Mouse (Mus musculus) G1E (cell line): ENCODE data around the gene Desi1.

ENCODE experiments used
- CTCF ChIP-seq: IDR thresholded peaks from 2 replicates; pipeline ENCODE4 v1.5.1; 2012; ENCODE audit warnings: low read depth, low read length, inconsistent platforms, mixed read lengths
- GATA1 ChIP-seq: IDR thresholded peaks from 2 replicates; pipeline ENCODE4 v1.6.1; 2012; ENCODE audit warnings: borderline replicate concordance, low read length, inconsistent platforms, mixed read lengths
- GATA2 ChIP-seq: IDR thresholded peaks from 2 replicates; pipeline ENCODE4 v1.6.1; 2012; ENCODE audit warnings: low read depth, low read length, inconsistent platforms, borderline replicate concordance

DNA sequence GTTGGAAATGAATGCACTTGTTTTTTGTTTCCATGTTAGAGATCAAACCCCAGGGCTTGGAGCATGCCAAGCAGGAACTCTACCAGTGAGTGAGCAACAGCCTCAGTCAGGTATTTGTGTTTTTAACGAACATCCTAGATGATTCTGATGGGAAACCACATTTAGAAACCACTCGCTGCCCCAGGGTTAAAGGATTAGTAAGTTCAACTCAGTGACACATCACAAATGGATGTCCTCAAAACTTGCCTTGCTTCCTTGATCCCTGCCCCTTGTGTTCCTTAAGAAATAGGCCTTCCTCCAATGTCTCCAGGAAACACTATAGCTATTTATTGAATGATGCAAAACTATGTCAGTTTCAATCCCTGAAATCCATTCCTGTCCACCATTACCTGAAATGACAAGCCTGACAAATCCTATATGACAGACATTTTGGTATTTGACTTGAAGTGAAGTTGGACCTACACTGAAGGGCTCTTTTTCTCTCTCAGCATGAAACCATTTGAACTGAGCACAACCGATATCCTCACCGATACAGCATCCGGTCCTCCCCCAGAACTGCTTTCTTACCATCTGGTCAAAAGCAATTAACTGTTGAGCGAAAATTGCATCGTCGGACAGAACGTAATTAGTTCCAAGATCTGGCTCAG, 18.8 kb downstream of the Desi1 start:
- TF ChIP-seq CTCF: no peak
- no peak for TF ChIP-seq GATA2
- TF ChIP-seq GATA1: no peak
